In the genomic region with DNA sequence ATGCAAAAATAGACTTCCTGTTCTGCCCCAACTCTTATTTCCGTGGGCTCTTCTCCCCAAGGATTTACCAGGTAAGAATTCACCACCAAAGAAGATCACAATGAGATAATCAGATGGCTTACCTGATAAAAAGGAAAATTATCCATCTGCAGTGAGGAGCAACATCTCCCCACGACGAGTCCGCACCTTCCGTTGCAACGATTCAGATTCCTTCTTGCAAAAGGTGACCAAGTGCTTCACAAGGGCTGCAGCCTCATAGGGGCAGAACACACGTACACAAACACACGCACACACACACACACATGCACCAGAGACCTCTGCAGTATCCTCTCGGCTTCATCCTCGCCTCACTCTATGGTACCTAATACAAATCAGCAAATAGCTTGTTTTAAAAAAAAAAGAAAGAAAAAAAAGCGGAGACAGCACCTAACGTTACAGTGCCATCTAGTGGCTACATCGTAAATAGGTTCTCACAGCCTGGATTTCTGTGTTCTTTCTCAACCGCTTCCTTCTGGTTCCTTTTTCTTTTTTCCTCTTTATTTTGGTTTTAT, we compare ENCODE assay signal across 8 mouse cellular contexts. TPM values are rescaled to one million over a fixed set of nuclear protein-coding genes. Genes with fewer than 3 reads are reported as not detected.
DNase-seq lines count a peak whose midpoint lies in the region; ATAC-seq and TF ChIP-seq lines count a peak whose summit lies in the region.

No protein-coding gene starts in this region.

- peak; percentile 83 for TF ChIP-seq CTCF in gastrocnemius, adult 2 months (IDR thresholded peaks at IDR 0.05)

- no peak overlapping the region for H3K27ac ChIP-seq in gastrocnemius, adult 2 months
- H3K27ac ChIP-seq in forebrain, embryonic 16.5 days (ENCODE audit: low read length): peak overlapping the region; percentile 5; the same call in 1 of the 2 replicates
- H3K27ac ChIP-seq in midbrain, embryonic 12.5 days (replicated peaks): no peak overlapping the region
- H3K27ac ChIP-seq in stomach, embryonic 16.5 days (ENCODE audit: low read length): no peak overlapping the region

- intact Hi-C loops in gastrocnemius, adult 2 months (cut with DNase I): loop anchor here (1.0 to 5.0 kb wide), 2 partner anchors 153 to 618 kb away; no protein-coding TSS in a partner anchor
- intact Hi-C loops in left cerebral cortex, postnatal 4 days (cut with DNase I): loop anchor here (2.0 to 5.0 kb wide), 2 partner anchors 63 to 153 kb away; a partner anchor contains a TSS

- peak overlapping the region; percentile 54 for H3K9ac ChIP-seq in forebrain, embryonic 16.5 days (replicated peaks; ENCODE audit: low read depth, low read length)
- peak overlapping the region; percentile 55 for H3K9ac ChIP-seq in midbrain, embryonic 12.5 days (replicated peaks)
- peak overlapping the region; percentile 57; the same call in 1 of the 2 replicates for H3K9ac ChIP-seq in stomach, embryonic 16.5 days (ENCODE audit: low read length)

- H3K27me3 ChIP-seq in forebrain, embryonic 16.5 days (replicated peaks; ENCODE audit: control insufficient read depth, insufficient read depth, low read length): no peaks in the 10 kb centered on the region
- peaks cover 21% of the 10 kb centered on the region; the same call in 1 of the 2 replicates for H3K27me3 ChIP-seq in midbrain, embryonic 12.5 days
- H3K27me3 ChIP-seq in stomach, embryonic 16.5 days (ENCODE audit: control insufficient read depth, insufficient read depth, low read length): no peaks in the 10 kb centered on the region

- H3K36me3 ChIP-seq in forebrain, embryonic 16.5 days (ENCODE audit: control insufficient read depth, insufficient read depth): no peaks in the 10 kb centered on the region
- no peaks in the 10 kb centered on the region for H3K36me3 ChIP-seq in midbrain, embryonic 12.5 days
- no peaks in the 10 kb centered on the region for H3K36me3 ChIP-seq in stomach, embryonic 16.5 days (ENCODE audit: control insufficient read depth, insufficient read depth, low read length)

- H3K4me1 ChIP-seq in forebrain, embryonic 16.5 days (replicated peaks; ENCODE audit: control insufficient read depth, insufficient read depth, low read length): peaks cover 12% of the 10 kb centered on the region
- H3K4me1 ChIP-seq in midbrain, embryonic 12.5 days: peaks cover 9% of the 10 kb centered on the region
- H3K4me1 ChIP-seq in stomach, embryonic 16.5 days (ENCODE audit: control insufficient read depth, insufficient read depth, low read length): peaks cover 3% of the 10 kb centered on the region; the same call in 1 of the 2 replicates

- WGBS in forebrain, embryonic 16.5 days: under 1% methylated on average over 14 of the region's 14 CpGs
- WGBS in midbrain, embryonic 12.5 days: 2% methylated on average over 14 of the region's 14 CpGs
- under 1% methylated on average over 14 of the region's 14 CpGs for WGBS in stomach, embryonic 16.5 days

- no peaks in the 10 kb centered on the region for H3K9me3 ChIP-seq in forebrain, embryonic 16.5 days (ENCODE audit: control insufficient read depth, low read length)
- no peaks in the 10 kb centered on the region for H3K9me3 ChIP-seq in midbrain, embryonic 12.5 days
- H3K9me3 ChIP-seq in stomach, embryonic 16.5 days (replicated peaks; ENCODE audit: control insufficient read depth, low read length): no peaks in the 10 kb centered on the region

- DNase-seq in gastrocnemius, adult 2 months: no peak
- no peak for DNase-seq in gastrocnemius, adult 8-10 months (ENCODE audit: low spot score in 2 of 2)
- DNase-seq in cerebellum, adult 11 months: peak; percentile 50
- DNase-seq in induced T-regulatory cell, adult 2 months (ENCODE audit: low read depth): peak; percentile 67
- peak; percentile 25 for DNase-seq in left cerebral cortex, postnatal 4 days

- ATAC-seq in forebrain, embryonic 16.5 days: peak; percentile 81
- peak; percentile 76 for ATAC-seq in midbrain, embryonic 12.5 days (ENCODE audit: low FRiP score, low read depth)
- ATAC-seq in stomach, embryonic 16.5 days (ENCODE audit: insufficient read depth, low FRiP score): no peak

- peak overlapping the region; percentile 68 for H3K4me3 ChIP-seq in gastrocnemius, adult 2 months
- peak overlapping the region; percentile 54 for H3K4me3 ChIP-seq in forebrain, embryonic 16.5 days (replicated peaks; ENCODE audit: low read length)
- H3K4me3 ChIP-seq in midbrain, embryonic 12.5 days: peak overlapping the region; percentile 52
- H3K4me3 ChIP-seq in stomach, embryonic 16.5 days (replicated peaks; ENCODE audit: low read length): peak overlapping the region; percentile 54

- H3K4me2 ChIP-seq in forebrain, embryonic 16.5 days (ENCODE audit: low read length): peak overlapping the region; percentile 61
- peak overlapping the region; percentile 69 for H3K4me2 ChIP-seq in midbrain, embryonic 12.5 days (replicated peaks)
- H3K4me2 ChIP-seq in stomach, embryonic 16.5 days (ENCODE audit: low read depth, low read length): peak overlapping the region; percentile 94

RNA-seq across cellular contexts. Expression of a gene that starts 30.8 kb away (rescaled TPM):
- under 1 TPM in 1 of 2 experiments, not detected in 1; 0.10 TPM for total RNA-seq in gastrocnemius, adult 2 months (2021)
- under 1 TPM in 3 of 4 experiments, not detected in 1; 0.07 to 0.13 (median 0.13) TPM for total RNA-seq in gastrocnemius, adult 8-10 months (2022)
- 12.3 and 13.6 TPM in 2 replicates for polyA plus RNA-seq in forebrain, embryonic 16.5 days (2015; fragmentation: Nextera tagmentation; extraction: Ambion mirVana)
- total RNA-seq in left cerebral cortex, postnatal 4 days (2021): 10 to 100 TPM; 30.8 to 34.3 TPM
- 3.7 and 4.2 TPM in 2 replicates for polyA plus RNA-seq in midbrain, embryonic 12.5 days (2016; fragmentation: Nextera tagmentation; extraction: Ambion mirVana)
- polyA plus RNA-seq in stomach, embryonic 16.5 days (2015; fragmentation: Nextera tagmentation; extraction: Ambion mirVana): 0.18 and 0.30 TPM in 2 replicates

Comparison
In these comparisons a context has a peak if more than half of its experiments do, and no peak if none do; other contexts are left out.
1. DNase-seq: peak in cerebellum, adult 11 months (single experiment), induced T-regulatory cell, adult 2 months (single experiment) and left cerebral cortex, postnatal 4 days (single experiment); none in gastrocnemius, adult 2 months (single experiment) and gastrocnemius, adult 8-10 months (0 of 2).
2. RNA of a gene that starts 30.8 kb away (total RNA-seq): 30.8 to 34.3 TPM in left cerebral cortex, postnatal 4 days; 0.07 to 0.13 TPM in gastrocnemius, adult 8-10 months and 0.10 TPM in gastrocnemius, adult 2 months; every median in the first group is over 10 times any median in the second.
3. Peak in every context shown above with its lines, with median percentiles within 50 percentile points of each other: H3K4me3 ChIP-seq, H3K4me2 ChIP-seq and H3K9ac ChIP-seq.